Mouse (Mus musculus) CH12.LX (cell line): ENCODE data around the gene Nabp1. TPM values are rescaled to one million over a fixed set of nuclear protein-coding genes. Genes with fewer than 3 reads are reported as not detected.

ENCODE experiments used
- DNase-seq: peaks from one replicate; pipeline ENCODE4 v3.0.0-alpha.2; 2013; ENCODE audit errors: extremely low read depth
- H3K27ac ChIP-seq: 2 replicates; pipeline ENCODE4 v1.5.1; 2012; ENCODE audit warnings: low read depth, mild to moderate bottlenecking, control low read depth, moderate library complexity; ENCODE audit not compliant: insufficient read depth
- H3K27me3 ChIP-seq: replicated peaks from 2 replicates; pipeline ENCODE3; 2012; ENCODE audit warnings: inconsistent platforms
- H3K36me3 ChIP-seq, 2 experiments: replicated peaks in 1 of 2; 2 replicates each; pipeline versions ENCODE3 to v1.6.1; 2012; ENCODE audit warnings: inconsistent platforms in 1 of 2, low read length in 1 of 2, mild to moderate bottlenecking in 1 of 2, mixed read lengths in 1 of 2, moderate library complexity in 1 of 2; ENCODE audit not compliant: control insufficient read depth in 1 of 2, insufficient read depth in 1 of 2
- H3K4me1 ChIP-seq, 2 experiments: 2 replicates each; pipeline ENCODE4 v1.6.1; 2012; ENCODE audit warnings: inconsistent platforms in 1 of 2, moderate library complexity in 1 of 2; ENCODE audit not compliant: insufficient read depth in 2 of 2, control insufficient read depth in 1 of 2
- H3K4me2 ChIP-seq: 2 replicates; pipeline ENCODE4 v1.6.1; 2012; ENCODE audit warnings: low read depth, mild to moderate bottlenecking, control low read depth; ENCODE audit not compliant: poor library complexity, insufficient read depth, severe bottlenecking
- H3K4me3 ChIP-seq, 3 experiments: fragments of 150-350 bp in 1 of 3; sonication (generic) in 1 of 3; replicated peaks in 1 of 3; 2 replicates each; pipeline versions ENCODE3 to v1.5.1; 2011 to 2012; ENCODE audit warnings: low read depth in 2 of 3, low read length in 2 of 3, mild to moderate bottlenecking in 2 of 3, moderate library complexity in 2 of 3, control low read depth in 1 of 3, improper control_type of control experiment in 1 of 3, inconsistent platforms in 1 of 3, mixed read lengths in 1 of 3; ENCODE audit not compliant: poor library complexity in 1 of 3
- H3K79me2 ChIP-seq: replicated peaks from 2 replicates; pipeline ENCODE4 v1.6.1; 2012; ENCODE audit warnings: mild to moderate bottlenecking, moderate library complexity; ENCODE audit not compliant: control insufficient read depth, poor library complexity, insufficient read depth, severe bottlenecking; ENCODE audit errors: extremely low read depth
- H3K9ac ChIP-seq: 2 replicates; pipeline ENCODE4 v1.6.1; 2012; ENCODE audit warnings: low read depth, mild to moderate bottlenecking, control low read depth, moderate library complexity; ENCODE audit not compliant: insufficient read depth
- H3K9me3 ChIP-seq: replicated peaks from 2 replicates; pipeline ENCODE3; 2012; ENCODE audit warnings: low read length, inconsistent platforms, mixed read lengths
- BHLHE40 ChIP-seq: IDR thresholded peaks from 2 replicates; pipeline ENCODE4 v1.6.1; 2011; ENCODE audit warnings: mild to moderate bottlenecking, low read depth, low read length, improper control_type of control experiment
- CHD1 ChIP-seq: IDR thresholded peaks from 2 replicates; pipeline ENCODE4 v1.6.1; 2012; ENCODE audit warnings: low read depth, low read length, improper control_type of control experiment, inconsistent platforms
- CHD2 ChIP-seq: IDR thresholded peaks from 2 replicates; pipeline ENCODE4 v1.6.1; 2011; ENCODE audit warnings: low read length, improper control_type of control experiment
- CTCF ChIP-seq, 2 experiments: IDR thresholded peaks in 1 of 2; conservative IDR thresholded peaks in 1 of 2; 2 replicates each; pipeline ENCODE4 v1.5.1; 2011 to 2012; ENCODE audit warnings: low read depth in 2 of 2, low read length in 2 of 2, improper control_type of control experiment in 1 of 2, inconsistent platforms in 1 of 2, mild to moderate bottlenecking in 1 of 2, moderate library complexity in 1 of 2
- E2F4 ChIP-seq: IDR thresholded peaks from 2 replicates; pipeline ENCODE4 v1.6.1; 2011; ENCODE audit warnings: low read depth, low read length, improper control_type of control experiment; ENCODE audit not compliant: insufficient replicate concordance
- ELF1 ChIP-seq: IDR thresholded peaks from 2 replicates; pipeline ENCODE4 v1.6.1; 2014; ENCODE audit warnings: low read depth, mild to moderate bottlenecking, inconsistent platforms, low read length, improper control_type of control experiment
- EP300 ChIP-seq: IDR thresholded peaks from 2 replicates; pipeline ENCODE4 v1.6.1; 2011; ENCODE audit warnings: low read length, improper control_type of control experiment
- ETS1 ChIP-seq: conservative IDR thresholded peaks from 2 replicates; pipeline ENCODE4 v1.6.1; 2012; ENCODE audit warnings: low read depth, mild to moderate bottlenecking, inconsistent platforms, low read length, improper control_type of control experiment, moderate library complexity
- GABPA ChIP-seq: IDR thresholded peaks from 2 replicates; pipeline ENCODE4 v1.6.1; 2012; ENCODE audit warnings: low read depth, low read length, improper control_type of control experiment, inconsistent platforms; ENCODE audit not compliant: insufficient replicate concordance
- HCFC1 ChIP-seq: IDR thresholded peaks from 2 replicates; pipeline ENCODE4 v1.6.1; 2012; ENCODE audit warnings: low read depth, mild to moderate bottlenecking, inconsistent platforms, low read length, improper control_type of control experiment
- IRF4 ChIP-seq: IDR thresholded peaks from 2 replicates; pipeline ENCODE4 v1.6.1; 2014; ENCODE audit warnings: low read depth, mild to moderate bottlenecking, inconsistent platforms, low read length, improper control_type of control experiment
- JUN ChIP-seq: IDR thresholded peaks from 2 replicates; pipeline ENCODE4 v1.6.1; 2011; ENCODE audit warnings: low read depth, mild to moderate bottlenecking, low read length, improper control_type of control experiment, moderate library complexity; ENCODE audit not compliant: insufficient read depth
- JUND ChIP-seq: conservative IDR thresholded peaks from 2 replicates; pipeline ENCODE4 v1.6.1; 2011; ENCODE audit warnings: low read depth, low read length, improper control_type of control experiment
- KAT2A ChIP-seq: IDR thresholded peaks from 2 replicates; pipeline ENCODE4 v1.6.1; 2012; ENCODE audit warnings: low read length, improper control_type of control experiment, inconsistent platforms; ENCODE audit not compliant: insufficient replicate concordance
- MAFK ChIP-seq: IDR thresholded peaks from 2 replicates; pipeline ENCODE4 v1.6.1; 2011; ENCODE audit warnings: low read length, improper control_type of control experiment; ENCODE audit not compliant: insufficient replicate concordance
- MAX ChIP-seq: IDR thresholded peaks from 2 replicates; pipeline ENCODE4 v1.6.1; 2011; ENCODE audit warnings: low read length, improper control_type of control experiment
- MAZ ChIP-seq: IDR thresholded peaks from 2 replicates; pipeline ENCODE4 v1.6.1; 2012; ENCODE audit warnings: low read depth, mild to moderate bottlenecking, inconsistent platforms, low read length, improper control_type of control experiment, moderate library complexity
- MEF2A ChIP-seq: IDR thresholded peaks from 2 replicates; pipeline ENCODE4 v1.6.1; 2014; ENCODE audit warnings: low read depth, mild to moderate bottlenecking, inconsistent platforms, low read length, improper control_type of control experiment, borderline replicate concordance
- MXI1 ChIP-seq: IDR thresholded peaks from 2 replicates; pipeline ENCODE4 v1.6.1; 2011; ENCODE audit warnings: mild to moderate bottlenecking, low read depth, low read length, improper control_type of control experiment
- MYC ChIP-seq: IDR thresholded peaks from 2 replicates; pipeline ENCODE4 v1.6.1; 2011; ENCODE audit warnings: low read depth, mild to moderate bottlenecking, improper control_type of control experiment, low read length
- NELFE ChIP-seq: IDR thresholded peaks from 2 replicates; pipeline ENCODE4 v1.6.1; 2011; ENCODE audit warnings: low read depth, low read length, improper control_type of control experiment
- NRF1 ChIP-seq: IDR thresholded peaks from 2 replicates; pipeline ENCODE4 v1.6.1; 2014; ENCODE audit warnings: low read depth, mild to moderate bottlenecking, inconsistent platforms, low read length, improper control_type of control experiment, moderate library complexity
- PAX5 ChIP-seq: IDR thresholded peaks from 2 replicates; pipeline ENCODE4 v1.6.1; 2012; ENCODE audit warnings: low read length, inconsistent platforms, mixed read lengths
- POLR2A ChIP-seq: IDR thresholded peaks from 2 replicates; pipeline ENCODE4 v1.6.1; 2011; ENCODE audit warnings: low read depth, mild to moderate bottlenecking, improper control_type of control experiment, low read length
- POLR2AphosphoS2 ChIP-seq: IDR thresholded peaks from 2 replicates; pipeline ENCODE4 v1.6.1; 2011; ENCODE audit warnings: low read depth, low read length, improper control_type of control experiment
- RAD21 ChIP-seq: IDR thresholded peaks from 2 replicates; pipeline ENCODE4 v1.6.1; 2011; ENCODE audit warnings: low read depth, mild to moderate bottlenecking, low read length, improper control_type of control experiment, moderate library complexity
- RCOR1 ChIP-seq: conservative IDR thresholded peaks from 2 replicates; pipeline ENCODE4 v1.6.1; 2012; ENCODE audit warnings: low read depth, mild to moderate bottlenecking, inconsistent platforms, low read length, improper control_type of control experiment
- SIN3A ChIP-seq: IDR thresholded peaks from 2 replicates; pipeline ENCODE4 v1.6.1; 2012; ENCODE audit warnings: low read length, improper control_type of control experiment, inconsistent platforms
- SMC3 ChIP-seq: IDR thresholded peaks from 2 replicates; pipeline ENCODE4 v1.6.1; 2011; ENCODE audit warnings: low read depth, low read length, improper control_type of control experiment
- TBP ChIP-seq: conservative IDR thresholded peaks from 2 replicates; pipeline ENCODE4 v1.6.1; 2011; ENCODE audit warnings: low read depth, low read length, improper control_type of control experiment
- TCF12 ChIP-seq: IDR thresholded peaks from 2 replicates; pipeline ENCODE4 v1.6.1; 2014; ENCODE audit warnings: low read depth, mild to moderate bottlenecking, inconsistent platforms, low read length, improper control_type of control experiment
- UBTF ChIP-seq: IDR thresholded peaks from 2 replicates; pipeline ENCODE4 v1.6.1; 2012; ENCODE audit warnings: low read depth, mild to moderate bottlenecking, inconsistent platforms, low read length, improper control_type of control experiment, moderate library complexity
- USF1 ChIP-seq: IDR thresholded peaks from 2 replicates; pipeline ENCODE4 v1.6.1; 2014; ENCODE audit warnings: low read depth, mild to moderate bottlenecking, inconsistent platforms, low read length, improper control_type of control experiment
- USF2 ChIP-seq: conservative IDR thresholded peaks from 2 replicates; pipeline ENCODE4 v1.6.1; 2011; ENCODE audit warnings: low read depth, low read length, improper control_type of control experiment
- ZC3H11A ChIP-seq: IDR thresholded peaks from 2 replicates; pipeline ENCODE4 v1.6.1; 2012; ENCODE audit warnings: low read depth, mild to moderate bottlenecking, inconsistent platforms, low read length, improper control_type of control experiment
- ZKSCAN1 ChIP-seq: IDR thresholded peaks from 2 replicates; pipeline ENCODE4 v1.6.1; 2012; ENCODE audit warnings: low read depth, inconsistent platforms, low read length, improper control_type of control experiment, borderline replicate concordance
- ZMIZ1 ChIP-seq: IDR thresholded peaks from 2 replicates; pipeline ENCODE4 v1.6.1; 2012; ENCODE audit warnings: low read depth, mild to moderate bottlenecking, inconsistent platforms, low read length, improper control_type of control experiment
- ZNF384 ChIP-seq: IDR thresholded peaks from 2 replicates; pipeline ENCODE4 v1.6.1; 2012; ENCODE audit warnings: low read depth, low read length, improper control_type of control experiment, inconsistent platforms
- dilution Hi-C: fragments of 300-500 bp; cut with MboI; formaldehyde crosslinking; loops from 2 replicates; pipeline ENCODE4 v1.14.3; 2020; ENCODE audit warnings: low sequenced_read_pairs; ENCODE audit not compliant: extremely low pct_unique_long_range_greater_than_20kb, extremely low pct_ligation_motif_present
- in situ Hi-C: fragments of 300-500 bp; cut with MboI; formaldehyde crosslinking; loops from 3 replicates; pipeline ENCODE4 v1.14.3; 2019; ENCODE audit warnings: low sequenced_read_pairs, low pct_ligation_motif_present, low pct_unique_long_range_greater_than_20kb, mixed read lengths
- polyA plus RNA-seq: library from polyadenylated mRNA; unstranded; fragments of >175 nt; gene quantifications from 2 replicates; pipeline ENCODE4 v1.2.1, GENCODE M21; 2012; ENCODE audit warnings: low read depth; ENCODE audit not compliant: insufficient read length
- total RNA-seq, 2 experiments: library from RNA; depleted of rRNA; stranded (reverse); fragments of 300-350 nt in 1 of 2; fragments of >200 nt in 1 of 2; gene quantifications; 2 replicates each; pipeline ENCODE4 v1.2.3; 2012 to 2014

Nabp1 gene
- total and polyA plus RNA-seq, 3 experiments = 32.7 to 52.0 (median 33.7) TPM

- Histone ChIP-seq H3K4me3 (no peak overlapping the region), H3K27ac (no peak overlapping the region), H3K36me3 (peaks cover 15 to 37% of the 10 kb centered on the region in 2 experiments), H3K79me2 (no peaks in the 10 kb centered on the region), H3K9ac (no peak overlapping the region), H3K27me3 (no peaks in the 10 kb centered on the region), H3K9me3 (no peaks in the 10 kb centered on the region), H3K4me1 (no peaks in the 10 kb centered on the region), H3K4me2 (no peak overlapping the region)
- no peak for DNase-seq
- TF ChIP-seq IRF4 = peak; percentile 31; the same call in 1 of the 2 replicates
- no peak for TF ChIP-seq E2F4
- no peak for TF ChIP-seq ZKSCAN1
- TF ChIP-seq CTCF (conservative IDR thresholded peaks at IDR 0.05 in 1 of 2, IDR thresholded peaks at IDR 0.05 in 1 of 2; ENCODE audit: low read depth in 2 of 2, low read length in 2 of 2) = peak in 1 of 2 experiments; percentile 76; a peak in 3 of 4 replicates
- no peak for TF ChIP-seq USF2
- peak; percentile 68; the same call in 1 of the 2 replicates for TF ChIP-seq ZMIZ1
- TF ChIP-seq ZNF384 = 0 out of 2 replicates have a peak, but pooled peaks have one; percentile 12
- 0 out of 2 replicates have a peak, but pooled peaks have one; percentile 38 for TF ChIP-seq NELFE
- TF ChIP-seq EP300 = no peak
- TF ChIP-seq ELF1 = no peak
- TF ChIP-seq ETS1 = no peak
- TF ChIP-seq TBP = no peak
- TF ChIP-seq MEF2A = no peak
- no peak for TF ChIP-seq USF1
- TF ChIP-seq KAT2A = no peak
- no peak for TF ChIP-seq PAX5
- peak; percentile 56 for TF ChIP-seq CHD2
- TF ChIP-seq MAX = no peak
- TF ChIP-seq SIN3A = no peak
- TF ChIP-seq MAZ = 0 out of 2 replicates have a peak, but pooled peaks have one; percentile 14
- no peak for TF ChIP-seq UBTF
- no peak for TF ChIP-seq NRF1
- 0 out of 2 replicates have a peak, but pooled peaks have one; percentile 18 for TF ChIP-seq MYC
- no peak for TF ChIP-seq JUND
- no peak for TF ChIP-seq TCF12
- no peak for TF ChIP-seq MXI1
- no peak for TF ChIP-seq JUN
- TF ChIP-seq POLR2A = peak; percentile 19; the same call in 1 of the 2 replicates
- TF ChIP-seq POLR2AphosphoS2 = no peak; the same call in 1 of the 2 replicates
- TF ChIP-seq BHLHE40 = no peak
- 0 out of 2 replicates have a peak, but pooled peaks have one; percentile 38 for TF ChIP-seq ZC3H11A
- TF ChIP-seq SMC3 = peak; percentile 91
- TF ChIP-seq RAD21 = peak; percentile 66
- TF ChIP-seq CHD1 = no peak
- no peak for TF ChIP-seq HCFC1
- TF ChIP-seq RCOR1 = 0 out of 2 replicates have a peak, but pooled peaks have one; percentile 51
- TF ChIP-seq GABPA = no peak
- TF ChIP-seq MAFK = no peak
- dilution Hi-C loops = no loop called here
- in situ Hi-C loops = no loop called here
Observed at GRCm38 (mm10) chr1:51466385-51466784, 11.8 kb downstream of the Nabp1 start.
